Mouse (Mus musculus) liver, postnatal 0 days (tissue): Measurements from ENCODE around the gene Trp53tg5.

Source experiments
- CTCF ChIP-seq: sonication (generic); IDR thresholded peaks from 2 replicates; pipeline ENCODE4 v1.5.1; 2016; ENCODE audit warnings: antibody characterized with exemption, low read depth
- EP300 ChIP-seq: IDR thresholded peaks from 2 replicates; pipeline ENCODE4 v1.6.1; 2016; ENCODE audit warnings: antibody characterized with exemption, low read depth, mild to moderate bottlenecking

- TF ChIP-seq CTCF (no peak), EP300 (peak; percentile 63; the same call in 1 of the 2 replicates)
These were observed 17.9 kb downstream of the Trp53tg5 start for GRCm38 (mm10) chr2:164455421-164456190.
